Mouse (Mus musculus) hindbrain, embryonic 16.5 days (tissue): Measurements from ENCODE around the gene Ncoa1. TPM values are rescaled to one million over a fixed set of nuclear protein-coding genes. Genes with fewer than 3 reads are reported as not detected.

Experiments used
- ATAC-seq: fragments of 200-750 bp; cut with Nextera tagmentation; 2 replicates; pipeline ENCODE4 v1.8.0; 2017; ENCODE audit warnings: moderate TSS enrichment, moderate library complexity
- H3K27ac ChIP-seq: fragments of 300-500 bp; sonication (generic); 2 replicates; pipeline ENCODE4 v1.5.1; 2014; ENCODE audit warnings: low read depth, mild to moderate bottlenecking, control low read depth, low read length, moderate library complexity
- H3K27me3 ChIP-seq: fragments of 300-500 bp; sonication (generic); replicated peaks from 2 replicates; pipeline ENCODE4 v1.6.1; 2014; ENCODE audit warnings: low read length; ENCODE audit not compliant: control insufficient read depth, insufficient read depth
- H3K36me3 ChIP-seq: fragments of 300-500 bp; sonication (generic); 2 replicates; pipeline ENCODE4 v1.6.1; 2014; ENCODE audit warnings: mild to moderate bottlenecking, low read length, moderate library complexity, mixed read lengths; ENCODE audit not compliant: control insufficient read depth, insufficient read depth
- H3K4me1 ChIP-seq: fragments of 300-500 bp; sonication (generic); 2 replicates; pipeline ENCODE4 v1.6.1; 2014; ENCODE audit warnings: low read depth, low read length; ENCODE audit not compliant: control insufficient read depth, insufficient read depth
- H3K4me2 ChIP-seq: fragments of 300-500 bp; sonication (generic); 2 replicates; pipeline ENCODE4 v1.6.1; 2014; ENCODE audit warnings: mild to moderate bottlenecking, low read length, control low read depth, moderate library complexity
- H3K4me3 ChIP-seq: fragments of 300-500 bp; sonication (generic); 2 replicates; pipeline ENCODE4 v1.5.1; 2014; ENCODE audit warnings: mild to moderate bottlenecking, low read length, control low read depth, moderate library complexity
- H3K9ac ChIP-seq: fragments of 300-500 bp; sonication (generic); 2 replicates; pipeline ENCODE4 v1.6.1; 2014; ENCODE audit warnings: low read depth, mild to moderate bottlenecking, control low read depth, low read length, moderate library complexity
- H3K9me3 ChIP-seq: fragments of 300-500 bp; sonication (generic); 2 replicates; pipeline ENCODE4 v1.6.1; 2014; ENCODE audit warnings: mild to moderate bottlenecking, low read length, moderate library complexity; ENCODE audit not compliant: control insufficient read depth
- WGBS: fragments of 180-500 bp; shearing (Covaris S2); extraction: QIAGEN DNeasy Blood & Tissue Kit; methylation state at CpG from one replicate; pipeline ENCODE4 v1.1.7; 2014; 5-methylcytosine and 5-hydroxymethylcytosine counted together
- polyA plus RNA-seq: library from polyadenylated mRNA; unstranded; fragments of >200 nt; fragmentation: Nextera tagmentation; extraction: Ambion mirVana; gene quantifications from 2 replicates; pipeline ENCODE4 v1.2.1, GENCODE M21; 2015

The Ncoa1 gene
- polyA plus RNA-seq, 1 experiment from 2014 or later: 12.4 TPM

GRCm38 (mm10) chr12:4480250-4480649 is 3.3 kb upstream of the Ncoa1 start:
- Histone ChIP-seq H3K9ac (no peak overlapping the region), H3K36me3 (no peaks in the 10 kb centered on the region), H3K4me1 (peaks cover 3% of the 10 kb centered on the region; the same call in 1 of the 2 replicates), H3K27ac (no peak overlapping the region), H3K9me3 (no peaks in the 10 kb centered on the region), H3K27me3 (no peaks in the 10 kb centered on the region), H3K4me2 (no peak overlapping the region), H3K4me3 (no peak overlapping the region)
- 88% methylated on average over 4 of the region's 4 CpGs for WGBS
- no peak for ATAC-seq

GRCm38 (mm10) chr12:4479171-4479881 is 2.3 kb upstream of the Ncoa1 start:
- no peak for ATAC-seq

GRCm38 (mm10) chr12:4477941-4478795 is 1.2 kb upstream of the Ncoa1 start:
- no peak overlapping the region for H3K27ac ChIP-seq
- no peaks in the 10 kb centered on the region for H3K36me3 ChIP-seq
- H3K9ac ChIP-seq: no peak overlapping the region
- ATAC-seq: no peak
- WGBS: 73% methylated on average over 6 of the region's 6 CpGs
- no peaks in the 10 kb centered on the region for H3K27me3 ChIP-seq
- no peak overlapping the region; the same call in 1 of the 2 replicates for H3K4me2 ChIP-seq
- H3K9me3 ChIP-seq: no peaks in the 10 kb centered on the region
- H3K4me1 ChIP-seq: peaks cover 16% of the 10 kb centered on the region
- H3K4me3 ChIP-seq: no peak overlapping the region

More at GRCm38 (mm10) chr12:4479171-4479881, 2.3 kb upstream of the Ncoa1 start:
- Histone ChIP-seq H3K4me1 (peaks cover 10% of the 10 kb centered on the region), H3K27ac (no peak overlapping the region), H3K4me2 (no peak overlapping the region), H3K27me3 (no peaks in the 10 kb centered on the region), H3K4me3 (no peak overlapping the region), H3K36me3 (no peaks in the 10 kb centered on the region), H3K9me3 (no peaks in the 10 kb centered on the region), H3K9ac (no peak overlapping the region)
- 86% methylated on average over 3 of the region's 3 CpGs for WGBS

GRCm38 (mm10) chr12:4476291-4476831 is 621 bp downstream of the Ncoa1 start:
- Histone ChIP-seq H3K4me3 (peak overlapping the region; percentile 95), H3K27ac (peak overlapping the region; percentile 96), H3K9ac (peak overlapping the region; percentile 97), H3K36me3 (no peaks in the 10 kb centered on the region), H3K4me2 (peak overlapping the region; percentile 65), H3K9me3 (no peaks in the 10 kb centered on the region), H3K4me1 (peaks cover 16% of the 10 kb centered on the region), H3K27me3 (no peaks in the 10 kb centered on the region)
- peak; percentile 83 for ATAC-seq
- WGBS: under 1% methylated on average over 27 of the region's 73 CpGs

GRCm38 (mm10) chr12:4475251-4475993 is 1.6 kb downstream of the Ncoa1 start:
- peak overlapping the region; percentile 65 for H3K4me2 ChIP-seq
- no peaks in the 10 kb centered on the region for H3K9me3 ChIP-seq
- WGBS: 8% methylated on average over 18 of the region's 18 CpGs
- H3K27me3 ChIP-seq: no peaks in the 10 kb centered on the region
- no peak for ATAC-seq
- H3K4me1 ChIP-seq: peaks cover 16% of the 10 kb centered on the region
- no peaks in the 10 kb centered on the region for H3K36me3 ChIP-seq
- H3K4me3 ChIP-seq: peak overlapping the region; percentile 95
- H3K27ac ChIP-seq: peak overlapping the region; percentile 96
- H3K9ac ChIP-seq: peak overlapping the region; percentile 97

GRCm38 (mm10) chr12:4469115-4469514 is 7.9 kb downstream of the Ncoa1 start:
- no peaks in the 10 kb centered on the region for H3K27me3 ChIP-seq
- no peak overlapping the region for H3K9ac ChIP-seq
- H3K4me2 ChIP-seq: no peak overlapping the region
- 73% methylated on average over 2 of the region's 2 CpGs for WGBS
- no peaks in the 10 kb centered on the region for H3K9me3 ChIP-seq
- no peak for ATAC-seq
- no peaks in the 10 kb centered on the region for H3K36me3 ChIP-seq
- no peak overlapping the region for H3K27ac ChIP-seq
- H3K4me1 ChIP-seq: peaks cover 5% of the 10 kb centered on the region
- no peak overlapping the region for H3K4me3 ChIP-seq

- H3K36me3 ChIP-seq: no peaks in the 10 kb centered on the region
- H3K4me1 ChIP-seq: no peaks in the 10 kb centered on the region
- H3K4me3 ChIP-seq: no peak overlapping the region
- no peaks in the 10 kb centered on the region for H3K27me3 ChIP-seq
- no peak overlapping the region for H3K27ac ChIP-seq
- H3K9me3 ChIP-seq: no peaks in the 10 kb centered on the region
- WGBS: 96% methylated on average over 2 of the region's 2 CpGs
- no peak overlapping the region for H3K4me2 ChIP-seq
- no peak overlapping the region for H3K9ac ChIP-seq
- no peak for ATAC-seq
These were observed 13.3 kb downstream of the Ncoa1 start for GRCm38 (mm10) chr12:4463701-4464100.

- ATAC-seq: no peak
- H3K27ac ChIP-seq: no peak overlapping the region
- H3K4me2 ChIP-seq: no peak overlapping the region
- no peak overlapping the region for H3K4me3 ChIP-seq
- H3K27me3 ChIP-seq: no peaks in the 10 kb centered on the region
- 50% methylated on average over 1 of the region's 1 CpGs for WGBS
- H3K9ac ChIP-seq: no peak overlapping the region
- H3K9me3 ChIP-seq: no peaks in the 10 kb centered on the region
- H3K36me3 ChIP-seq: no peaks in the 10 kb centered on the region
- H3K4me1 ChIP-seq: no peaks in the 10 kb centered on the region
These were observed 14.6 kb downstream of the Ncoa1 start for GRCm38 (mm10) chr12:4462420-4462819.
